Mouse (Mus musculus) brain, embryonic 18.5 days (tissue): ENCODE data around the gene Larp4b.
A peak's percentile ranks its signal among the peaks of the same experiment; 100 is the strongest.
"Not testable (repeated sequence)": the region's sequence is repeated elsewhere in the genome, so short reads cannot be mapped to it uniquely, and the experiment has no call there.

ENCODE experiments used
- DNase-seq: peaks from one replicate; pipeline ENCODE4 v3.0.0-alpha.2; 2012; ENCODE audit warnings: low read depth, low spot score

Larp4b gene

DNA sequence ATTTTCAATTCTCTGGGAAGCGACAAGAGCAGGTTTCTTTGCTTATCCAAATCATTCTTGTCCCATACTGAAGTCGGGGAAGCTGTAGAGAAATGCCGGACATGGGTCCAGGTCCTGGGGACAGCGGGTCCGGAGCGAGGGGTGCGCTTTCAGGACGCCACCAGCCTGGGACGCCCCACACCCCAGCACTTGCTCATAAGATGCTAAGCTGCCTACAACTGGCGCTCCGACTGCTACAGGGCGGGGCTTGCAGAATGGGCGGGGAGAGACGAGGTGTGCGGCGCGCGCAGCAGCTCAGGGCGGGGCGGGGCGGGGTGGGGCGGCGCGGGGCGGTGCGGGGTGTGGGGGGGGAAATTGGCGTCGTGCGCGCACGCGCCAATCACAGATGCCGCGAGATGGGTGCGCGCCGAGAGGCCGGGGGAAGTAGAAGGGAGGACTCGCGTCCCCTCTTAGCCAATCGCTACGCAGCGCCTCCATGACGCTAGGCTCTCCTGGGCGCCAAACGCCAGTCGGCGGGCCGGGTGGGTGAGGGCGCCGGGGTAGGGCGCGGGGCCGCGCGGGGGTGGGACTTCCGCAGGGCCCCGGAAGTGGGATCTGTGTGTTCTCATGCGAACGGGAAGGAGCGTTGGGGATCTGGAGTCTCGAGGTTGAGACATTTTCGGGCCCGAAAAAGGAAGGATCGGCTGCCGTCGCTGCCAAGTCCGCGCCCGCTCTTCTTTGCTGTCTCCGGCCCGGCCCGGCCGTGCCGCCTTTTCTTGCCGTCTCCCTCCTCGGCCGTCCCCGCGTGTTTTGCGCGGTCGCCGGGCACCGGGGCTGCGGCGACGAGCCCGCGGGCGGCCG, at the start of gene Larp4b:
Larp4b (plus strand) TSS at position 566 of the 840 bp plus-strand sequence.
- peak; percentile 97 for DNase-seq

DNA sequence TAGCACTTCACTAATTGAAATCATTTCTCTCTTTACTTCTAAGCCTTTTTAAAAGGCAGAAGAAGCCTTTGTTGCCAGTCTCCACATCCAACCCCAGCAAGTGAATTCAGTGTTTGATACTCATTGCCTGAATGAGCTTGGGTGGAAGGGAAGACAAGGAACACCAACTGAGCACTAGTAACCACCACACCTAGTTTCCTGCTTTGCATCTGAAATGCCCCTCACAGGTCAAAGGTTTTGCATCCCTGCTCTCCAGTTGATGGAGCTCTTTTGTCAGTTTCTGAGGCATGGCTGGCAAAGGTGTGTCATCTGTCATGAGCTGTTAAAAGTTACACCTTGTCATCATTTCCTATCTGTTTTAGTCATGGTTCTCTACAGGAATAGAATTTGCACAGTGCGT, 49.0 kb upstream of the Larp4b start:
- DNase-seq, result no peak

DNA sequence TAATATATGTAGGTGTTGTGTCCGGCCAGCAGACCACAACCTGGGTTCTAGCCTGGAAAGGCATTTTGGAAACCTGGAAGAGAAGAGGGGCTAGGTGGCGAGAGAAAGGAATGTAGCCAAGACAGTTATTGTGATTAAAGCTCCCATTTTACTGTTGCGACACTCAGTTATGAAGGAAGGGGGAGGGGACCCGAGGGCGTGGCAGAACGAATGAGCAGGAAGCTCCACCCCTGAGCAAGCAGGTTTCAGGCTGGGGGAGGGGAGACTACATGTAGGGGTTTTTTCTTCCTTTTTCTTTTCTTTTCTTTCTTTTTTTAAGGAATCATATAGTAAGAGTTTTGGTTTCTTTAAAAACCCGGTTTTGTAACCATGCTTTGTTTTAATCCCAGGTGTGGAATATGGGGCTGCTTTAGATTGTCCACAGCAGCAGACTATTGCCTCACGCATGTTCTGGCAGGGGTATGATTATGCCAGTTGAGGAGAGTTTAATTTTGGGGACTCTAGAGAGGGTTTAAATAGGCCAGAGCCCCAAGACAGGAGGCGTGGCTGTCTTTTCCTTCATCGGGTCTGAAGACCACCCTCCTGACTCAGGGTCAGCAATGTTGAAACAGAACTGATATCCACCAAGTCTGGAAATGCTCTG, 41.5 kb upstream of the Larp4b start:
- DNase-seq, result not testable (repeated sequence)

DNA sequence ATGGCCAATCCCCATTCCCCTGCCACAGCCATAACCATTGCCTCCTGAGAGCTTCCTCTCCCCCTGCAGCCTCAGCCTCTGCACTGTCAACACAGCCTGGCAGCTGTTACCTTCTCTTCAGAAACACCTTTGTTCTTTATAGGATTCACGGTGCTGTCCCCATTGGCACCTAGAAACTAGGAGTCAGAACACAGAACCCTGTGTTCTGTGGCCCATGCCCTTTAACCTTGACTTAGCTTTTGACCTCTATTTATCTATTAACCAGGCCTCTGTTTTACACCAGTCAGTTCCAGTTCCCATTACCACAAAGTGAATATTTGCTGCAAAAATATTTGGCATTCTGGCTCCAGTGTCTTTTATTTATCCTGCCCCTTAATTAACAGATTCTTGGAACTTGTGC, 36.4 kb upstream of the Larp4b start:
- no peak for DNase-seq

DNA sequence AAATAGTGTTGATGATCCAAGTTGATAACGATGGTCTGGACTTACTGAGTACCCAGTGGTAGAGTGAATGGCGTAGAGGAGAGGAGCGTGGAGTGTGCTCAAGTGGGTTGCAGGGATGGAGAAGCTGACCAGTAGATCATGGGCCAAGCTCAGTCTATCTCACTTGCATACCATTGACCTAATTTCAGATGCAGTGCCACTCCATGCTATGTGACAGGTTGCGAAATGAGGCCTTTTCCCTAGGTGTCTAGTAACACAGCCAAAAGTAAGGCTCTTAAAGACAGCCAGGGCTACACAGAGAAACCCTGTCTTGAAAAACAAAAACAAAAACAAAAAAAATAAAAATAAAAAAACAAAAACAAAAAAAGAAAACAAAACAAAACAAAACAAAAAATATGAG, 35.0 kb upstream of the Larp4b start:
- no peak for DNase-seq

DNA sequence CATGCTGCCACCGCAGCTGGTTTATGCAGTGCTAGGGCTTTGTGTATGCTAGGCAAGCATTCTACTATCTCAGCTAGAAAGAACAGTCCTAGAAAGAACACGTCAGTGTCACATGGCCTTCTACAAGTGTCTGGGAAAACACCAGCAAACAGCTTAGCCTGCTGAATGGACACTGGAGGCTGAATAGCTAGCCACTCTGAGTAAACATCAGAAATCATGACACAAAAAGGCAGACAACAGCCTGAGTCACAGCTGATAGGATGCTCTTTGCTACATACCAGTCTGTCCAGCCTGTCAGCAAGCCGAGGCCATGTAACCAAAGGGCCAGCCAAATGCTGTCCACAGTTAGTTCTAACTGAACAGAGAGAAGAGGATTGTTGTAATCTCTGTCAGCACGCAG, 32.3 kb upstream of the Larp4b start:
- DNase-seq, result no peak

DNA sequence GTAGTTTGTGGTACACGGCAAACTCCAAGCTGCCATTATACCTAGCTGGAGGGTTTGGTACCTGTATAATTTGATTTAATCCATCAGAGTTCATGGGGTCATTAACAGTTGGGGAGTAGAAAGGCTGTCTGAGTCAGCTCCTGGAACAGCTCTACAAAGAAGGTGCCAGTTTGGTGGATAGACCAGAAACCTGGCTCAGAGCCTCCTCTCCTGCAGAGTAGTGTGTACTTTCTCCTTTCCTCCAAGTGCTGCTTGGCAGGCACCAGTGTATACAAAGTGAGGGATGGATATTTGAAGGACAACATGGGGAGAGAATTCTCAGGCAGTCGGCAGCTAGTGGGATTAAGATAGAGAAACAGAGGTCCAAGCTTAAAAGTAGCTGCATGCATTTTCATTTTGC, 29.5 kb upstream of the Larp4b start:
- DNase-seq, result no peak

DNA sequence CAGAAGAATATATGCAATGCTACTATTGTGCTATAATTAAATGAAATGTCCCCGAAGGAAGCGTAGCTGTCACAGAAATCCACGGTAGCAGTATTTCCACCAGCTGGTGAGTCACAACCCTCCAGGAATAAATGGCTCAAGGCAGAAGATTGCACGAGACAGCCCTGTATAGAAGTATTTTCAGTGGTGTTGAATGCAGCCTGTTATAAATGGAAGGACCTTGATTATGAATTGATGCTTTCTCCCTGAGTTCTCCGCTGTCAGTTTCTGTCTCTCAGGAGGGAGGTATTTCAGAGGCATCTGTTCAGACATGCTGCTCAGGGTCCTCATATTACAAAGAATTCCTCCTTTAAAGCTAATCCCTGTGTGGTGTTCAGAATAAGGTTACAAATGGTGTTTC, 27.6 kb upstream of the Larp4b start:
- DNase-seq, result peak; percentile 4

DNA sequence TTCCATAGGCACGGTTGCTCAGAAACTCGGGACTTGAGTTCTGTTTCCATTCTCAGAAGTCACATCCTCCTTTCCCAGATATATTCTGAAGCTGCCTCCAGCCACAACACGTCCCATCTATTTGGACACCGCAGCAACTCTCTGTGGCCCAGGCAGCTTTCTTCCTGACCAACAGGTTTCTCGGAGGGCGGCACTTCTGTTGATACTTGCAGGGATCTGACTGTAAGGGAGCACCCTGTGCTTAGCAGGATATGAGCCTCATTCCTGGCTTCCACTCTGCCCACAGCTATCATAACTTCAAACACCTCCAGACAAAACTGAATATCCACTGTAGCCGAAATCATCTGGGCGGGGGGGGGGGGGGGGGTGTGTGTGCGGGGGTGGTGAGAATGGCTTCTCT, 22.7 kb upstream of the Larp4b start:
- DNase-seq, result no peak

DNA sequence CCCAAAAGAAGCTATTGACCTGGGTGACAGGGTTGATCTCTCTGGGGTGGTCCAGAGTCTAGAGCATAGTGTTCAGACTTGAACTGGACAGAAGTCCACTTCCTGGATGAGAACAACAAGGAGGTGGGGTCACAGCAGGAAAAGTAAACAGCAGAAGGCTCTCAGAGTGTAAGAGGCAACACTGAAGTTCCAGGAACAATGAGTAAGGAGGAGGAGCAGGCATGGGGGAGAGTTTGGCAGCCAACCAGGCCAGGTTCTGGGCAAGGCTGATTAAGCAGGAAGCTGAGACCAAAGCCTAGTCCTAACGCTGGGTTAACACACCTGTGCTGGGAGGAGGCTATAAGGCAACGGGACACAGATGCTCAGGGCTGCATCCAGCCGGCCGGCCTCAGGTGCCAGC, 19.9 kb upstream of the Larp4b start:
- DNase-seq, result no peak

DNA sequence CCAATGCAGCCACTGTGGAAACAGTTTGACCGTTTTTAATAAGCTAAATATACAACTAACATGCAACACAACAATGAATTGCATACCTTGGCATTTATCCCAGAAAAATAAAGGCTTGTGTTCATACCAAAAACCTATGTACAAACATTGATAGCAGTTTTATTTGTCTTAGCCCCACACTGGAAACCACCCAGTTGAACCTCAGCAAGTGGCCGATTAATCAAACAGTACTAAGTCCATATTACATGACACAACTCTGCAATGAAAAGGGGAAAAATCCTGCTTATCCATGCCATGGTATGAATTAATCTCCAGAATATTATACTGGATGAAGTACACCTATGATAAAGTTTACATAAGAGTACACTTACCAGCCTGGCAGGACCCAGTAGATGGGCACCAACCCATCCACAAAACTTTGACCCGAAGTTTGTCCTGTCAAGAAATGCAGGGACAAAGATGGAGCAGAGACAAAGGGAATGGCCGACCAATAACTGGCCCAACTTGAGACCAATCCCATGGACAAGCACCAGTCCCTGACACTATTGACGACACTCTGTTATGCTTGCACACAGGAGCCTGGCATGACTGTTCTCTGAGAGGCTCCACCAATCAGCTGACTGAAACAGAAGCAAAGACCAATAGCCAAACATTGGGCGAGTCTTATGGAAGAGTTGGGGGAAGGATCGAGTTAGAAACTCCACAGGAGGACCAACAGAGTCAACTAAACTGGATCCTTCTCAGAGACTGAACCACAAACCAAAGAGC, 17.7 kb upstream of the Larp4b start:
- no peak for DNase-seq

DNA sequence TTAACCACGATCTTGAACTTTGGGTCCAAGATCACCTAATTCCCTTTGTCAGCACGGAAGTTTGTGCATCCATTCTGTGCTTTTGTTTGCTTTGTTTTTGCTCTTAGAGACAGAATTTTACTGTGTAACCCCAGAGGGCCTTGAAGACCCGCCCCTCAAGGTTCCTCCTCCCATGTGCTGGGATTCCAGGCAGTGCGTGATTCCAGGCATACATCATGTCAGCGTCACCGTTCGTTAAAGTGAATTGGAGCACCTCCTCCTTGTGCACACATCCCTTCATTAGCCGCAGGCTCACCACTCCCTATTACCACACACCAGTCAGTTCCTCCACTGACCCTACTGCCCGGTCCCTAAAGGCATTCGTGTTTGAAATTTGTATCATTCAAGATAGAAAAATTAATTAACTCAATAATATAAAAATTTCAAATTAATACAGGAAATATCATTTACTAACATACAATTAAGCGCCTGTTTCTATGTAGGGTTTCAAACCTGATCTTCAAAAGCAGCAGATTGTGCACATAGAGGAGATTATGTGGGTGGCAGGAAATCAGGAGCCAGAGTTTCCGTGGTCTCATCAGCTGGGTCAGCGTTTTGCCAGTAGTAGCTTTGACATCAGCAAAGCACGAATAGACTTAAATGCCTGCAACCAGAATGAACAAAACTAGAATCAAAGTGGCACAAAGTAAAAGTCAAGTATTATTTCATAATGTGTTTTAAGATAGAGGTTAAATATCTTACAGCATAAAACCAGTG, 11.4 kb upstream of the Larp4b start:
- no peak for DNase-seq

DNA sequence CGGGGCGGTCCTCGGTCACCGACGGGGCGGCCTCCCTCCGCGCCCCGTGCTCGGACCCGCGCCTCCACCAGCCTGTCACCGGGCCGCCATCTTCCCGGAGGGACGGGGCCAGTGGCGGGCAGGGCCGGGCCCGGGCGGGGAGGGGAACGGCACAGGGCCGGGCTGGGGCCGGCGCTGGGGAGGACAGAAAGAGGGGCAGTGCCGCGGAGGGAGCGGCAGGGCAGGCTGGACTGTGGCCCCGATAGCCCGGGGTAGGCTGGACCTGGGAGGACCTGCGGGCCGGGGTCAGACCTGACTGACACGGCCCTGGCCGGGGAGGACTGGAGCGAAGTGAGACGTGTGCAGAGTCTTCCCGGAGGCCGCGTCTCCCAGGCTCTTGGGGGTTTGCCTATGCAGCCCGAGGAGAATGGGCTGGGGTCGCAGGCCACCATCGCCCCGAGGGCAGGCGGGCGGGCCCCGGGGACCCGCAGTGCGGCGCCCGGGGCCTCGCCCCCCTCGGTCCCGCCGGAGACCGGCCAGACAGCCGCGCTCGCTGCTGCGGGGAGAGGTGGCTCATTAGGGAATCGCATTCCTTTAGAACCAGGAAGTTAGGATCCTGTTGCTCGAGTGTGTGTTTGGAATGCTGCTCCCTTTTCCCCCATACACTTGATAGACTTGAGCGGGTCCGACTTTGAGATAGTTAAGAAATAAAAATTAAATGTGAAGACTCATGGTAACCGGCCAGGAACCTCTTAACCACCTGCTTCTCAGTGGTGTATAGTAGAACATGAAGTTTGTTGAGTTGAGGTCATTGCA, 702 bp downstream of the Larp4b start:
- DNase-seq, result no peak

DNA sequence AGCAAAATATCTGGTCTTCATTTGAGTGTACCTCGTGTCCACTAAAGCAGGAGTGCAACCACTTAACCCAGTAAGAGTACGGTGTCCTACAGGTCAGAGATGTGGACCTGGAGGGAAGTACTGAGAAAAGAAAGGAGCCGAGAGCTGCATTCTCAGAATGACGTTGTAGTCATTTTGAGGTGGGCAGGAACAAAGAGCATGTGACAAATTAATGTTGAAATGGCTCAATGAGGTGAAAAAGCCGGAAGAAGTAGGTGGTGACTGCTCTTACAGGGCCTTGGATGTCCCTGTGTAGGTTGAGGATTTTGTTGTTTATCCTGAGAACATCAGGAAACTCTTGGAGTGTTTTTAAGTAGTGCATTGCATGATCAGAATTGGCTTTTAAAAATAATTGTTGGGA, 5.6 kb downstream of the Larp4b start:
- no peak for DNase-seq

DNA sequence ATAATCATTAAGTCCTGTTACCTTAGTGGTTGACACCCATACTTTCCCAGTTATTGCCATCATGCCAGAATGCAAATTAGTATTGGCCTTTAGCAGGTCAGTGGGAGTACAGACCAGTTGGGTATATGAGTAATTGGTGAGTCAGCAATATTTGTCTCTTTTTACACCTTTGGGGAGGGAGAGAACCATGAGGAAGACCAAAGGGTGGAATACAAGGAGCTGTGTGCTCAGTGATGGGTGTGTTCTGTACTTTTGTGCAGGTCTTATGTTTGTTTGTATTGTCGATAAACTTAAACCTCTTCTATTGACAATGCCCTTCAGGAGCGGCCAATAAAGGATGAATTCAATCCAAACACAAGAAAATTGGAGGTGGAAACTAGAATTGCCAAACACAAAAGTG, 6.8 kb downstream of the Larp4b start:
- DNase-seq, result no peak

DNA sequence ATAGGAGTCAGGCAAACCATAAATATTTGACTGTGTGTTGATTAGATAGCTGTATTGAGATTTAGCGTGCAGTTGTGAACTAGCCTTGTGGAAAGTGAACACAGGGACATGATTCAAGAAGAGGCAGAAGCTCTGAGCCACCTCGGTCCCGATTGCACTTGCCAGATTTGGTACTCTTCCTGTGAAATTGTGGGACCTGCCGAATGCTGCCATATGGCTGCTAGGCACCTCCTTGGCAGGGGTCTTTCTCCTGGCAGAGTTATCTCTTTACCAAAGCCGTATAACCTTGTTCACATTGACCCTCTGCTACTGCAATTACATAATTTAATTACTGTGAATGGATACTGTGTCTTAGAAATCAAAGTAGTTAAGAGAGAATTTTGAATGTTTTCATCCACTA, 12.6 kb downstream of the Larp4b start:
- DNase-seq, result no peak

DNA sequence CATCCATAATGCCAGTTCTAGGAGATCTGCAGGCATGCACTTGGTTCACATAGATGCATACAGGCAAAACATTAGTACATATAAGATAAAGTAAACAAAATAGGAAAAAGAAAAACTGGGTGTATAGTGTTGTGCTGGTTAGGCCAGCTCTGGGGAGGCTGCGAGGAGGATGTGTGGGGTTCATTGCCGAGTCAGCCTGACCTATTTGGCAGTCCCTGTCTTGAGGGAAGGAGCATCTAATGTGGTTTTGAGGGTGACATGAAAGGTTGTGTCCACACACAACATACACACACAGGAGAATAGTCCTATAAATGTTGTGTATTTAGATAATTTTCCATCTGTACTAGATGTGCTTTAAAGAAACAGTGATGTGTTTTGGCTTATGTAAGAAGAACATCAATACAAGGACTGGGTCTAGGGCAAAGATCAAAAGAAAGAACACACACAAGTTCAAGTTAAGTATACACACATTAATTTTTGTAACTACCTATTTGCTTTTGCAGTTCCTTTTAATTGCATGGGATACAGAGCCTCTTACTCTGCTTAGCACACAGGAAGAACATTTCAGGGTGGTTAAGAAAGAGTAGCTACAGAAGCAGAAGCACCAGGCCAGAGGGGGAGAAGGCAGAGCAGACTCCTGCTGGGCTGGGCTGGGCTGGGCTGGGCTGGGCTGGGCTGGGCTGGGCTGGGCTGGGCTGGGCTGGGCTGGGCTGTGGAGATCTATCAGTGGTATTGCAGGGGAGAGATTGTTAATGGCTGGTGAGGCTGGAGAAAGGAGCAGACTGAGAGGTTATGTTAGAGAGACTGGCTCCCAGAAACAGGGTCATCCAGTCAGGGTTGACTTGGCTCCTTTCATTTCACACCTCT, 13.5 kb downstream of the Larp4b start:
- DNase-seq, result no peak

DNA sequence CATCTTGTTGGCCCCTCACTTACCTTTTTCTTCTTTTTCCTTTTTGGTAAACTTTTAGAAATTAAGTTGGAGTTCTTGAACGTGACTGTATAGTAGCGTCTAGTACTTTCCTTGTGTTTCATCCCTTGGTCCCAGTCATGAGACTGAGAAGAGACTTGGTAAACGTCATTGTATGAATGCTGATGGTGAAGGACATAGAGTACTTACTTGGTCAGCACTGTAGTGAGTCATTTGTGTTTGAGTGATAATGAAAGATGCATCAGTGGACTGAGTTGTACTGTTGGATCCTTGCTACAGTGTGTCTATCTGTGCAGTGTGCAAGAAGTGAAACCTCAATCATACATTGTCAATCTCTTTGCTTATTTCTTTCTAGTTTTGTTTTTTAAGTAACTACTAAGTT, 20.1 kb downstream of the Larp4b start:
- DNase-seq, result no peak

DNA sequence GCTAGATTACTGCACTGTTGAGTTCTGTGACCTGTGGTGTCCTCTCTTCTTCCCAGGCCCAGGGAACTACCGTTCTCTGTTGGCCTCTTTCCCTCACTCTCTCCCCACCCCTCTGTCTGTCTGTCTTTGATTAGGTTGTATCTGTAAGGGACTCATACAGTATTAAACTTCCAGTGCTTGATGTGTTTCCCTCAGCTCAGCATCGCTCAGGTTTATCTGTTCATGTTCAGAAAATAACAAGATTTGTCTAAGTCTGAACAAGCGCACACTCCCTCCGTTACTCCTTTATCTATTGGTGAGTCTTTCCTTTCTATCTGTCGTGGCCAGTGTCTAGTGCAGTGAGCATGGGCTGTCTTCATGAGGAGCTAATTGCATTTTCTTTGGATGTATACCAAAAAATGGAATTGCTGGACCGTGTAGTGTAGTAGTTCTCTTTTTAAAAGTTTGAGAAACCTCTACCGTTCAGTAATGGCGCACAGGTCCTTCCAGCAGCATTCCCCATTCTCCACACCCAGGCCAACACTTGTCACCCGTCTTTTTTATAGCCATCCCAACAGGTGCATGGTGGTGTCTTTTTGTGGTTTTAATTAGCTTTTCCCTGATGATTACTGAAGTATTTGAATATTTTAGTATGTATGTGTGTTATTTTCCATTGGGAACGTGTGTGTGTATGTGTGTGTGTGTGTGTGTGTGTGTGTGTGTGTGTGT, 27.3 kb downstream of the Larp4b start:
- no peak for DNase-seq
